Mouse (Mus musculus) liver, embryonic 14.5 days (tissue): Measurements from ENCODE around the gene Ngly1.

Source experiments
- CTCF ChIP-seq: IDR thresholded peaks from 2 replicates; pipeline ENCODE4 v1.5.1; 2016; ENCODE audit warnings: antibody characterized with exemption, low read depth, control low read depth
- EP300 ChIP-seq: IDR thresholded peaks from 2 replicates; pipeline ENCODE4 v1.6.1; 2016; ENCODE audit warnings: antibody characterized with exemption, low read depth

GRCm38 (mm10) chr14:16242193-16242815, 6.8 kb upstream of the Ngly1 start:
- TF ChIP-seq CTCF (no peak), EP300 (no peak)
